Mouse (Mus musculus) spleen, adult 2 months (tissue): ENCODE measurements around the gene Anp32e. TPM values are rescaled to one million over a fixed set of nuclear protein-coding genes. Genes with fewer than 3 reads are reported as not detected.

ENCODE experiments used
- DNase-seq, 2 experiments: peaks; one replicate each; pipeline versions ENCODE4 v3.0.0 to v3.0.0-alpha.2; 2012 to 2021; ENCODE audit warnings: low spot score in 2 of 2, low read depth in 1 of 2
- H3K27ac ChIP-seq: fragments of 200-500 bp; 2 replicates; pipeline ENCODE4 v1.5.1; 2012; ENCODE audit warnings: low read length, inconsistent platforms; ENCODE audit not compliant: insufficient read depth
- H3K27me3 ChIP-seq: fragments of 200-500 bp; 2 replicates; pipeline ENCODE4 v1.6.1; 2012; ENCODE audit warnings: mild to moderate bottlenecking, moderate library complexity, low read length, inconsistent platforms; ENCODE audit not compliant: control insufficient read depth, insufficient read depth
- H3K36me3 ChIP-seq: fragments of 200-500 bp; 2 replicates; pipeline ENCODE4 v1.6.1; 2012; ENCODE audit warnings: mild to moderate bottlenecking, low read length, inconsistent platforms; ENCODE audit not compliant: control insufficient read depth, insufficient read depth
- H3K4me1 ChIP-seq: fragments of 200-500 bp; 2 replicates; pipeline ENCODE4 v1.6.1; 2011; ENCODE audit warnings: inconsistent platforms; ENCODE audit not compliant: control insufficient read depth, insufficient read depth, insufficient read length
- H3K4me3 ChIP-seq: fragments of 200-500 bp; 2 replicates; pipeline ENCODE4 v1.5.1; 2011; ENCODE audit warnings: mild to moderate bottlenecking, inconsistent platforms; ENCODE audit not compliant: insufficient read depth, insufficient read length; ENCODE audit errors: extremely low read depth
- CTCF ChIP-seq: fragments of 200-500 bp; IDR thresholded peaks from 2 replicates; pipeline ENCODE4 v1.5.1; 2011; ENCODE audit warnings: mild to moderate bottlenecking, inconsistent platforms; ENCODE audit not compliant: insufficient read depth, insufficient read length, insufficient replicate concordance; ENCODE audit errors: extremely low read depth
- POLR2A ChIP-seq: fragments of 200-500 bp; IDR thresholded peaks from 2 replicates; pipeline ENCODE4 v1.6.1; 2011; ENCODE audit warnings: low read depth, low read length, inconsistent platforms
- WGBS: fragments of 180-500 bp; shearing (Covaris S2); methylation state at CpG from one replicate; pipeline ENCODE4 v1.1.7; 2018; 5-methylcytosine and 5-hydroxymethylcytosine counted together
- polyA plus RNA-seq: library from polyadenylated mRNA; depleted of rRNA; stranded (reverse); fragments of >200 nt; gene quantifications from 2 replicates; pipeline ENCODE4 v1.2.3, GENCODE M21; 2012

Gene Anp32e
- polyA plus RNA-seq, 1 experiment: 12.7 TPM

- no peak for DNase-seq
- peaks cover 23% of the 10 kb centered on the region for H3K36me3 ChIP-seq
- TF ChIP-seq POLR2A: no peak
- TF ChIP-seq CTCF: no peak
- 93% methylated on average over 7 of the region's 7 CpGs for WGBS
- no peaks in the 10 kb centered on the region for H3K27me3 ChIP-seq
- no peaks in the 10 kb centered on the region for H3K4me1 ChIP-seq
- no peak overlapping the region for H3K27ac ChIP-seq
- H3K4me3 ChIP-seq: no peak overlapping the region
Measured at GRCm38 (mm10) chr3:95932566-95932965, 3.5 kb downstream of the Anp32e start.

- WGBS: 95% methylated on average over 7 of the region's 7 CpGs
- no peak overlapping the region for H3K4me3 ChIP-seq
- H3K27ac ChIP-seq: no peak overlapping the region
- TF ChIP-seq POLR2A (no peak), CTCF (no peak)
- H3K27me3 ChIP-seq: no peaks in the 10 kb centered on the region
- H3K4me1 ChIP-seq: no peaks in the 10 kb centered on the region
- H3K36me3 ChIP-seq: peaks cover 29% of the 10 kb centered on the region
- DNase-seq: no peak
Measured at GRCm38 (mm10) chr3:95933111-95933750, 4.2 kb downstream of the Anp32e start.

GRCm38 (mm10) chr3:95934448-95934847, 5.4 kb downstream of the Anp32e start:
- WGBS: 87% methylated on average over 1 of the region's 1 CpGs
- TF ChIP-seq CTCF (no peak), POLR2A (no peak)

GRCm38 (mm10) chr3:95938217-95938616, 9.2 kb downstream of the Anp32e start:
- H3K27ac ChIP-seq: no peak overlapping the region
- no peaks in the 10 kb centered on the region for H3K4me1 ChIP-seq
- TF ChIP-seq POLR2A (no peak), CTCF (no peak)
- no peaks in the 10 kb centered on the region for H3K27me3 ChIP-seq
- no peak overlapping the region for H3K4me3 ChIP-seq
- DNase-seq: no peak
- peaks cover 47% of the 10 kb centered on the region for H3K36me3 ChIP-seq
- 72% methylated on average over 8 of the region's 8 CpGs for WGBS

More at GRCm38 (mm10) chr3:95934448-95934847, 5.4 kb downstream of the Anp32e start:
- no peak overlapping the region for H3K27ac ChIP-seq
- no peak for DNase-seq
- no peak overlapping the region for H3K4me3 ChIP-seq
- peaks cover 37% of the 10 kb centered on the region for H3K36me3 ChIP-seq
- H3K4me1 ChIP-seq: no peaks in the 10 kb centered on the region
- H3K27me3 ChIP-seq: no peaks in the 10 kb centered on the region

GRCm38 (mm10) chr3:95938835-95939234, 9.8 kb downstream of the Anp32e start:
- WGBS: 91% methylated on average over 15 of the region's 15 CpGs
- Histone ChIP-seq H3K4me3 (no peak overlapping the region), H3K27me3 (no peaks in the 10 kb centered on the region), H3K4me1 (no peaks in the 10 kb centered on the region), H3K27ac (no peak overlapping the region), H3K36me3 (peaks cover 48% of the 10 kb centered on the region)
- DNase-seq: no peak
- peak; percentile 32; the same call in 1 of the 2 replicates for TF ChIP-seq CTCF
- no peak for TF ChIP-seq POLR2A

- peaks cover 42% of the 10 kb centered on the region for H3K36me3 ChIP-seq
- TF ChIP-seq POLR2A: no peak
- TF ChIP-seq CTCF: no peak
Measured at GRCm38 (mm10) chr3:95942749-95943148, 13.7 kb downstream of the Anp32e start.

GRCm38 (mm10) chr3:95943226-95943625, 14.2 kb downstream of the Anp32e start:
- TF ChIP-seq POLR2A (no peak), CTCF (no peak)
- no peak for DNase-seq
- H3K4me1 ChIP-seq: no peaks in the 10 kb centered on the region
- no peaks in the 10 kb centered on the region for H3K27me3 ChIP-seq
- 92% methylated on average over 7 of the region's 7 CpGs for WGBS
- no peak overlapping the region for H3K27ac ChIP-seq
- H3K36me3 ChIP-seq: peaks cover 37% of the 10 kb centered on the region
- no peak overlapping the region for H3K4me3 ChIP-seq

More at GRCm38 (mm10) chr3:95942749-95943148, 13.7 kb downstream of the Anp32e start:
- H3K27ac ChIP-seq: no peak overlapping the region
- no peak overlapping the region for H3K4me3 ChIP-seq
- H3K4me1 ChIP-seq: no peaks in the 10 kb centered on the region
- H3K27me3 ChIP-seq: no peaks in the 10 kb centered on the region
- WGBS: 83% methylated on average over 6 of the region's 6 CpGs
- DNase-seq: no peak
